In the genomic region with DNA sequence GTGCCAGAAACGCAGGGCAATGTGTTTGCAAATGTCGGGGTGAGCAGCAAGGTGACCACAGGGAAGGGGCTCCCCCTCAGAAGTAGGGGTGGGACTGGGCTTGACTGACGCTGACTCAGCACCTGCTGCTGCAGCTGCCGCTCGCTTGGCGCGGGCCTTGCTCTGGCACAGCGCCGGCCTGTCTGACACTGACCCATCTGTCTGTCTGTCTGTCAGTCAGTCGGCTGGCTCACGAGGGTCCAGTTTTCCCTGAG, we compare ENCODE assay signal across 8 mouse cellular contexts. TPM values are rescaled to one million over a fixed set of nuclear protein-coding genes. Genes with fewer than 3 reads are reported as not detected.
DNase-seq lines count a peak whose midpoint lies in the region; ATAC-seq and TF ChIP-seq lines count a peak whose summit lies in the region.

No protein-coding gene starts in this region.

- no peaks in the 10 kb centered on the region for H3K27me3 ChIP-seq in testis, adult 2 months (ENCODE audit: control insufficient read depth, insufficient read depth, low read length)
- H3K27me3 ChIP-seq in intestine, embryonic 15.5 days (replicated peaks): peaks cover 6% of the 10 kb centered on the region; the same call in 1 of the 2 replicates
- no peaks in the 10 kb centered on the region for H3K27me3 ChIP-seq in myocyte (ENCODE audit: control insufficient read depth, insufficient read depth, insufficient read length)

- H3K4me1 ChIP-seq in testis, adult 2 months (ENCODE audit: control insufficient read depth, insufficient read depth, low read length): peaks cover 46% of the 10 kb centered on the region
- peaks cover 57% of the 10 kb centered on the region for H3K4me1 ChIP-seq in intestine, embryonic 15.5 days (replicated peaks)

- H3K79me2 ChIP-seq in myocyte (ENCODE audit: control insufficient read depth, insufficient read depth): no peaks in the 10 kb centered on the region

- no peak for ATAC-seq in intestine, embryonic 15.5 days

- H3K27ac ChIP-seq in testis, adult 2 months (ENCODE audit: control insufficient read depth, insufficient read depth, low read depth, low read length): no peak overlapping the region
- H3K27ac ChIP-seq in intestine, embryonic 15.5 days: peak overlapping the region; percentile 64; the same call in 1 of the 2 replicates

- no peaks in the 10 kb centered on the region for H3K9me3 ChIP-seq in intestine, embryonic 15.5 days

- TF ChIP-seq CTCF in testis, adult 2 months (IDR thresholded peaks at IDR 0.05; ENCODE audit: control insufficient read depth, insufficient read depth, insufficient replicate concordance, low read depth, low read length): no peak

- peak; percentile 76 for DNase-seq in gastrocnemius, postnatal 14 days
- no peak for DNase-seq in gastrocnemius, postnatal 25 days
- DNase-seq in testis, postnatal 14 days (ENCODE audit: low spot score): no peak
- no peak for DNase-seq in ovary, postnatal 14 days (ENCODE audit: low spot score)
- DNase-seq in layer of hippocampus, adult 11-12 months (ENCODE audit: low spot score): no peak

- H3K36me3 ChIP-seq in testis, adult 2 months (ENCODE audit: control insufficient read depth, insufficient read depth, low read length): no peaks in the 10 kb centered on the region
- H3K36me3 ChIP-seq in intestine, embryonic 15.5 days: no peaks in the 10 kb centered on the region
- H3K36me3 ChIP-seq in myocyte (ENCODE audit: control insufficient read depth, insufficient read depth): peaks cover 4% of the 10 kb centered on the region

- H3K9ac ChIP-seq in intestine, embryonic 15.5 days: peak overlapping the region; percentile 54

- no peak for TF ChIP-seq POLR2A in testis, adult 2 months (IDR thresholded peaks at IDR 0.05; ENCODE audit: control insufficient read depth, low read depth, low read length)
- TF ChIP-seq POLR2A in myocyte (IDR thresholded peaks at IDR 0.05; ENCODE audit: insufficient read length, low read depth): peak; percentile 37

- H3K4me2 ChIP-seq in intestine, embryonic 15.5 days (replicated peaks): peak overlapping the region; percentile 98
- H3K4me2 ChIP-seq in myocyte (ENCODE audit: low read depth): peak overlapping the region; percentile 99

- intact Hi-C loops in gastrocnemius, postnatal 14 days (cut with DNase I; ENCODE audit: low total_unique reads): loop anchor here (5.0 kb wide), 1 partner anchor 37 kb away; a partner anchor contains a TSS

- peak overlapping the region; percentile 86 for H3K4me3 ChIP-seq in testis, adult 2 months (ENCODE audit: control insufficient read depth, low read depth, low read length)
- peak overlapping the region; percentile 51 for H3K4me3 ChIP-seq in intestine, embryonic 15.5 days (replicated peaks)
- peak overlapping the region; percentile 65 for H3K4me3 ChIP-seq in myocyte

- 6% methylated on average over 11 of the region's 11 CpGs for WGBS in intestine, embryonic 15.5 days

- no peak overlapping the region for H3ac ChIP-seq in myocyte (ENCODE audit: control insufficient read depth, insufficient read length)

TF ChIP-seq in myocyte, 11 proteins besides CTCF, POLR2A, EP300 and RAD21:
- TF ChIP-seq MYOG (IDR thresholded peaks at IDR 0.05; ENCODE audit: control insufficient read depth in 1 of 3, insufficient read depth in 1 of 3, insufficient read length in 2 of 3, low read depth in 2 of 3) (peak; percentile 71 to 100 (median 99)), TCF12 (IDR thresholded peaks at IDR 0.05; ENCODE audit: insufficient read depth, poor library complexity, severe bottlenecking) (peak; percentile 48), MYOD1 (IDR thresholded peaks at IDR 0.05; ENCODE audit: control insufficient read depth in 1 of 3, insufficient read length in 2 of 3, low read depth in 2 of 3) (peak in 2 of 3 experiments; percentile 98 to 99), TCF3 (IDR thresholded peaks at IDR 0.05; ENCODE audit: insufficient read length, low read depth) (peak; percentile 86), MAX (IDR thresholded peaks at IDR 0.05; ENCODE audit: low read depth) (no peak), POLR2AphosphoS2 (IDR thresholded peaks at IDR 0.05; ENCODE audit: insufficient read length, low read depth) (peak; percentile 34), E2F4 (IDR thresholded peaks at IDR 0.05; ENCODE audit: insufficient read depth) (no peak), SRF (IDR thresholded peaks at IDR 0.05; ENCODE audit: control insufficient read depth, insufficient read length, low read depth) (no peak)

RNA-seq across cellular contexts. Expression of a gene that starts 1.6 kb away (rescaled TPM):
- total RNA-seq in gastrocnemius, postnatal 14 days (2021): 1 to 10 TPM; 6.6 to 8.0 TPM
- total RNA-seq in gastrocnemius, postnatal 25 days (2021): 1 to 10 TPM; 6.3 to 6.7 TPM
- polyA plus RNA-seq in testis, adult 2 months (2012; rRNA removed): 2.7 and 3.2 TPM in 2 replicates
- polyA plus RNA-seq in intestine, embryonic 15.5 days (2015; fragmentation: Nextera tagmentation; extraction: Ambion mirVana): 1.2 and 1.4 TPM in 2 replicates
- polyA plus RNA-seq in myocyte (2012; fragmentation: generic; extraction: Trizol): 17.5 TPM

RNA-seq across cellular contexts. Expression of a gene that starts 4.3 kb away (rescaled TPM):
- 10 to 100 TPM; 75.5 to 80.7 TPM for total RNA-seq in gastrocnemius, postnatal 14 days (2021)
- total RNA-seq in gastrocnemius, postnatal 25 days (2021): 10 to 100 TPM; 36.2 to 53.1 TPM
- 0.79 and 1.2 TPM in 2 replicates for polyA plus RNA-seq in testis, adult 2 months (2012; rRNA removed)
- 3.5 and 4.3 TPM in 2 replicates for polyA plus RNA-seq in intestine, embryonic 15.5 days (2015; fragmentation: Nextera tagmentation; extraction: Ambion mirVana)
- polyA plus RNA-seq in myocyte (2012; fragmentation: generic; extraction: Trizol): 95.3 TPM

RNA-seq across cellular contexts. Expression of a gene that starts 5.4 kb away (rescaled TPM):
- under 1 TPM; 0.16 to 0.27 TPM for total RNA-seq in gastrocnemius, postnatal 14 days (2021)
- total RNA-seq in gastrocnemius, postnatal 25 days (2021): under 1 TPM; 0.18 to 0.35 TPM
- 0.52 and 0.79 TPM in 2 replicates for polyA plus RNA-seq in testis, adult 2 months (2012; rRNA removed)
- 31.2 and 31.4 TPM in 2 replicates for polyA plus RNA-seq in intestine, embryonic 15.5 days (2015; fragmentation: Nextera tagmentation; extraction: Ambion mirVana)
- 0.61 TPM for polyA plus RNA-seq in myocyte (2012; fragmentation: generic; extraction: Trizol)

RNA-seq across cellular contexts. Expression of a gene that starts 15.0 kb away (rescaled TPM):
- total RNA-seq in gastrocnemius, postnatal 14 days (2021): not detected
- not detected for total RNA-seq in gastrocnemius, postnatal 25 days (2021)
- 136 and 193 TPM in 2 replicates for polyA plus RNA-seq in testis, adult 2 months (2012; rRNA removed)
- not detected in 2 replicates for polyA plus RNA-seq in intestine, embryonic 15.5 days (2015; fragmentation: Nextera tagmentation; extraction: Ambion mirVana)
- polyA plus RNA-seq in myocyte (2012; fragmentation: generic; extraction: Trizol): 0.02 TPM

RNA-seq across cellular contexts. Expression of a gene that starts 18.2 kb away (rescaled TPM):
- total RNA-seq in gastrocnemius, postnatal 14 days (2021): not detected
- not detected for total RNA-seq in gastrocnemius, postnatal 25 days (2021)
- polyA plus RNA-seq in testis, adult 2 months (2012; rRNA removed): 758 and 858 TPM in 2 replicates
- polyA plus RNA-seq in intestine, embryonic 15.5 days (2015; fragmentation: Nextera tagmentation; extraction: Ambion mirVana): not detected in 2 replicates
- polyA plus RNA-seq in myocyte (2012; fragmentation: generic; extraction: Trizol): not detected

Comparison
In these comparisons a context has a peak if more than half of its experiments do, and no peak if none do; other contexts are left out.
1. RNA of a gene that starts 4.3 kb away (polyA plus RNA-seq): 95.3 TPM in myocyte (single experiment); 3.5 to 4.3 TPM in intestine, embryonic 15.5 days and 0.79 to 1.2 TPM in testis, adult 2 months; every median in the first group is over 10 times any median in the second.
2. RNA of a gene that starts 5.4 kb away (polyA plus RNA-seq): 31.2 to 31.4 TPM in intestine, embryonic 15.5 days; 0.61 TPM in myocyte (single experiment) and 0.52 to 0.79 TPM in testis, adult 2 months; every median in the first group is over 10 times any median in the second.
3. Peak in every context shown above with its lines, with median percentiles within 50 percentile points of each other: H3K4me3 ChIP-seq.